Comparison of ENCODE assay signal across 9 mouse cellular contexts in genomic region chr13:59766786-59767515, GRCm38 (mm10). TPM values are rescaled to one million over a fixed set of nuclear protein-coding genes. Genes with fewer than 3 reads are reported as not detected.
DNase-seq lines count a peak whose midpoint lies in the region; ATAC-seq and TF ChIP-seq lines count a peak whose summit lies in the region.
"Had no signal": no experiment of that assay in that cellular context is flagged by ENCODE, and none has a peak within 500 bp of the region (broad histone marks: within the 10 kb centered on the region; RNA-seq: fewer than 3 reads in every experiment).

No protein-coding gene starts in this region.

- no peak for ATAC-seq in midbrain, embryonic 14.5 days (ENCODE audit: low FRiP score, low TSS enrichment)
- ATAC-seq in midbrain, embryonic 15.5 days (replicated peaks) = no peak
- ATAC-seq in hindbrain, embryonic 15.5 days (ENCODE audit: low FRiP score, low read depth) = no peak
- no peak for ATAC-seq in limb, embryonic 15.5 days (ENCODE audit: insufficient number of reproducible peaks, low FRiP score, low TSS enrichment, low read depth)
- ATAC-seq in stomach, postnatal 0 days (ENCODE audit: low FRiP score, low TSS enrichment) = peak; percentile 25; the same call in 1 of the 2 replicates

- DNase-seq in midbrain, embryonic 14.5 days = no peak
- DNase-seq in stomach, postnatal 0 days (ENCODE audit: low spot score) = peak; percentile 70
- no peak for DNase-seq in gastrocnemius, postnatal 10 days
- no peak for DNase-seq in left cerebral cortex, adult 18-20 months (ENCODE audit: low spot score in 2 of 2)

- peaks cover 17% of the 10 kb centered on the region for H3K36me3 ChIP-seq in midbrain, embryonic 14.5 days (ENCODE audit: control insufficient read depth, insufficient read depth, low read length)
- no peaks in the 10 kb centered on the region for H3K36me3 ChIP-seq in midbrain, embryonic 15.5 days (replicated peaks)
- peaks cover 4% of the 10 kb centered on the region for H3K36me3 ChIP-seq in hindbrain, embryonic 15.5 days
- H3K36me3 ChIP-seq in limb, embryonic 15.5 days = peaks cover 17% of the 10 kb centered on the region
- H3K36me3 ChIP-seq in stomach, postnatal 0 days (ENCODE audit: control insufficient read depth, insufficient read depth, low read length) = peaks cover 3% of the 10 kb centered on the region; the same call in 1 of the 2 replicates

- TF ChIP-seq EP300 in stomach, postnatal 0 days (optimal IDR thresholded peaks at IDR 0.05) = no peak

- no peak overlapping the region for H3K27ac ChIP-seq in midbrain, embryonic 14.5 days (replicated peaks; ENCODE audit: low read depth, low read length)
- H3K27ac ChIP-seq in midbrain, embryonic 15.5 days = no peak overlapping the region
- no peak overlapping the region for H3K27ac ChIP-seq in hindbrain, embryonic 15.5 days (replicated peaks)
- H3K27ac ChIP-seq in limb, embryonic 15.5 days = peak overlapping the region; percentile 30
- H3K27ac ChIP-seq in stomach, postnatal 0 days (replicated peaks) = peak overlapping the region; percentile 71; the same call in 1 of the 2 replicates

- peaks cover 33% of the 10 kb centered on the region for H3K4me1 ChIP-seq in midbrain, embryonic 14.5 days (ENCODE audit: control insufficient read depth, insufficient read depth, low read length)
- H3K4me1 ChIP-seq in midbrain, embryonic 15.5 days = peaks cover 46% of the 10 kb centered on the region
- H3K4me1 ChIP-seq in hindbrain, embryonic 15.5 days (replicated peaks) = peaks cover 47% of the 10 kb centered on the region
- peaks cover 44% of the 10 kb centered on the region for H3K4me1 ChIP-seq in limb, embryonic 15.5 days
- peaks cover 6% of the 10 kb centered on the region for H3K4me1 ChIP-seq in stomach, postnatal 0 days (replicated peaks; ENCODE audit: control insufficient read depth, insufficient read depth)

- H3K9me3 ChIP-seq in midbrain, embryonic 14.5 days (ENCODE audit: control insufficient read depth, low read length) = no peaks in the 10 kb centered on the region
- no peaks in the 10 kb centered on the region for H3K9me3 ChIP-seq in midbrain, embryonic 15.5 days
- no peaks in the 10 kb centered on the region for H3K9me3 ChIP-seq in hindbrain, embryonic 15.5 days
- no peaks in the 10 kb centered on the region for H3K9me3 ChIP-seq in limb, embryonic 15.5 days
- no peaks in the 10 kb centered on the region for H3K9me3 ChIP-seq in stomach, postnatal 0 days (ENCODE audit: control insufficient read depth, low read length)

- no peaks in the 10 kb centered on the region for H3K27me3 ChIP-seq in midbrain, embryonic 14.5 days (ENCODE audit: control insufficient read depth, insufficient read depth, low read length)
- H3K27me3 ChIP-seq in midbrain, embryonic 15.5 days (replicated peaks) = no peaks in the 10 kb centered on the region
- no peaks in the 10 kb centered on the region for H3K27me3 ChIP-seq in hindbrain, embryonic 15.5 days
- H3K27me3 ChIP-seq in limb, embryonic 15.5 days = no peaks in the 10 kb centered on the region
- H3K27me3 ChIP-seq in stomach, postnatal 0 days (ENCODE audit: control insufficient read depth, insufficient read depth, low read length) = no peaks in the 10 kb centered on the region

- 86% methylated on average over 11 of the region's 11 CpGs for WGBS in midbrain, embryonic 14.5 days
- 84% methylated on average over 11 of the region's 11 CpGs for WGBS in midbrain, embryonic 15.5 days
- WGBS in hindbrain, embryonic 15.5 days = 71% methylated on average over 11 of the region's 11 CpGs
- whole genome bisulfite sequencing in limb, embryonic 15.5 days = 58% methylated on average over 11 of the region's 11 CpGs
- 36% methylated on average over 11 of the region's 11 CpGs for WGBS in stomach, postnatal 0 days

- H3K9ac ChIP-seq in midbrain, embryonic 14.5 days (replicated peaks; ENCODE audit: low read length) = no peak overlapping the region
- H3K9ac ChIP-seq in midbrain, embryonic 15.5 days = no peak overlapping the region
- H3K9ac ChIP-seq in hindbrain, embryonic 15.5 days = no peak overlapping the region
- H3K9ac ChIP-seq in limb, embryonic 15.5 days = no peak overlapping the region
- 0 out of 2 replicates have a peak overlapping the region, but pooled peaks have one; percentile 35 for H3K9ac ChIP-seq in stomach, postnatal 0 days (ENCODE audit: low read length)

- TF ChIP-seq CTCF in stomach, postnatal 0 days (IDR thresholded peaks at IDR 0.05; ENCODE audit: low read depth) = no peak

- 0 out of 2 replicates have a peak overlapping the region, but pooled peaks have one; percentile 10 for H3K4me2 ChIP-seq in midbrain, embryonic 14.5 days (ENCODE audit: low read length)
- H3K4me2 ChIP-seq in midbrain, embryonic 15.5 days = no peak overlapping the region
- H3K4me2 ChIP-seq in hindbrain, embryonic 15.5 days = peak overlapping the region; percentile 3
- no peak overlapping the region for H3K4me2 ChIP-seq in limb, embryonic 15.5 days
- H3K4me2 ChIP-seq in stomach, postnatal 0 days (replicated peaks; ENCODE audit: low read depth) = peak overlapping the region; percentile 38

- no peak overlapping the region for H3K4me3 ChIP-seq in midbrain, embryonic 14.5 days (replicated peaks; ENCODE audit: low read depth, low read length)
- H3K4me3 ChIP-seq in midbrain, embryonic 15.5 days = no peak overlapping the region
- no peak overlapping the region for H3K4me3 ChIP-seq in hindbrain, embryonic 15.5 days
- no peak overlapping the region for H3K4me3 ChIP-seq in limb, embryonic 15.5 days
- peak overlapping the region; percentile 2; the same call in 1 of the 2 replicates for H3K4me3 ChIP-seq in stomach, postnatal 0 days (ENCODE audit: low read depth, low read length)

RNA-seq across cellular contexts. Expression of gene Isca1, which starts 2.7 kb away (rescaled TPM):
- 171 and 194 TPM in 2 replicates for polyA plus RNA-seq in midbrain, embryonic 14.5 days (2014; fragmentation: Nextera tagmentation; extraction: Ambion mirVana)
- polyA plus RNA-seq in midbrain, embryonic 15.5 days (2015; fragmentation: Nextera tagmentation; extraction: Ambion mirVana) = 158 and 166 TPM in 2 replicates
- 160 and 163 TPM in 2 replicates for polyA plus RNA-seq in hindbrain, embryonic 15.5 days (2015; fragmentation: Nextera tagmentation; extraction: Ambion mirVana)
- 111 and 132 TPM in 2 replicates for polyA plus RNA-seq in limb, embryonic 15.5 days (2015; fragmentation: Nextera tagmentation; extraction: Ambion mirVana)
- polyA plus RNA-seq in stomach, postnatal 0 days (2015; fragmentation: Nextera tagmentation; extraction: Ambion mirVana) = 73.4 and 77.1 TPM in 2 replicates
- 100 to 1,000 TPM in 1 of 2 experiments, 10 to 100 TPM in 1; 95.1 to 108 TPM for total RNA-seq in gastrocnemius, postnatal 10 days (2021)
- 100 to 1,000 TPM; 155 to 161 TPM for total RNA-seq in left cerebral cortex, adult 18-20 months (2021)

RNA-seq across cellular contexts. Expression of gene Gm49354, which starts 15.1 kb away (rescaled TPM):
- not detected in 2 replicates for polyA plus RNA-seq in midbrain, embryonic 14.5 days (2014; fragmentation: Nextera tagmentation; extraction: Ambion mirVana)
- not detected in 2 replicates for polyA plus RNA-seq in midbrain, embryonic 15.5 days (2015; fragmentation: Nextera tagmentation; extraction: Ambion mirVana)
- polyA plus RNA-seq in hindbrain, embryonic 15.5 days (2015; fragmentation: Nextera tagmentation; extraction: Ambion mirVana) = not detected in 2 replicates
- polyA plus RNA-seq in limb, embryonic 15.5 days (2015; fragmentation: Nextera tagmentation; extraction: Ambion mirVana) = not detected in 2 replicates
- polyA plus RNA-seq in stomach, postnatal 0 days (2015; fragmentation: Nextera tagmentation; extraction: Ambion mirVana) = not detected in 2 replicates
- total RNA-seq in gastrocnemius, postnatal 10 days (2021) = not detected
- total RNA-seq in left cerebral cortex, adult 18-20 months (2021) = not detected
- polyA plus RNA-seq: spleen, adult 2 months had no signal

RNA-seq across cellular contexts. Expression of gene 1700014D04Rik, which starts 20.4 kb away (rescaled TPM):
- 0.07 and 0.30 TPM in 2 replicates for polyA plus RNA-seq in midbrain, embryonic 14.5 days (2014; fragmentation: Nextera tagmentation; extraction: Ambion mirVana)
- 0.14 and 0.27 TPM in 2 replicates for polyA plus RNA-seq in midbrain, embryonic 15.5 days (2015; fragmentation: Nextera tagmentation; extraction: Ambion mirVana)
- 0.05 and 0.21 TPM in 2 replicates for polyA plus RNA-seq in hindbrain, embryonic 15.5 days (2015; fragmentation: Nextera tagmentation; extraction: Ambion mirVana)
- polyA plus RNA-seq in limb, embryonic 15.5 days (2015; fragmentation: Nextera tagmentation; extraction: Ambion mirVana) = not detected in 2 replicates
- 0.02 TPM in 1 of 2 replicates, not detected in the other for polyA plus RNA-seq in stomach, postnatal 0 days (2015; fragmentation: Nextera tagmentation; extraction: Ambion mirVana)
- not detected for total RNA-seq in gastrocnemius, postnatal 10 days (2021)
- total RNA-seq in left cerebral cortex, adult 18-20 months (2021) = 1 to 10 TPM; 1.6 to 2.7 TPM

RNA-seq across cellular contexts. Expression of gene Spata31d1d, which starts 35.4 kb away (rescaled TPM):
- not detected in 2 replicates for polyA plus RNA-seq in midbrain, embryonic 14.5 days (2014; fragmentation: Nextera tagmentation; extraction: Ambion mirVana)
- polyA plus RNA-seq in midbrain, embryonic 15.5 days (2015; fragmentation: Nextera tagmentation; extraction: Ambion mirVana) = not detected in 2 replicates
- not detected in 2 replicates for polyA plus RNA-seq in hindbrain, embryonic 15.5 days (2015; fragmentation: Nextera tagmentation; extraction: Ambion mirVana)
- polyA plus RNA-seq in limb, embryonic 15.5 days (2015; fragmentation: Nextera tagmentation; extraction: Ambion mirVana) = not detected in 2 replicates
- polyA plus RNA-seq in stomach, postnatal 0 days (2015; fragmentation: Nextera tagmentation; extraction: Ambion mirVana) = not detected in 2 replicates
- not detected for total RNA-seq in gastrocnemius, postnatal 10 days (2021)
- not detected for total RNA-seq in left cerebral cortex, adult 18-20 months (2021)
- total RNA-seq: hematopoietic stem cell, adult 5-6 weeks had no signal
- polyA plus RNA-seq: spleen, adult 2 months had no signal

RNA-seq across cellular contexts. Expression of gene Spata31d1b, which starts 54.9 kb away (rescaled TPM):
- polyA plus RNA-seq in midbrain, embryonic 14.5 days (2014; fragmentation: Nextera tagmentation; extraction: Ambion mirVana) = not detected in 2 replicates
- not detected in 2 replicates for polyA plus RNA-seq in midbrain, embryonic 15.5 days (2015; fragmentation: Nextera tagmentation; extraction: Ambion mirVana)
- not detected in 2 replicates for polyA plus RNA-seq in hindbrain, embryonic 15.5 days (2015; fragmentation: Nextera tagmentation; extraction: Ambion mirVana)
- polyA plus RNA-seq in limb, embryonic 15.5 days (2015; fragmentation: Nextera tagmentation; extraction: Ambion mirVana) = 0.04 TPM in 1 of 2 replicates, not detected in the other
- 0.02 TPM in 1 of 2 replicates, not detected in the other for polyA plus RNA-seq in stomach, postnatal 0 days (2015; fragmentation: Nextera tagmentation; extraction: Ambion mirVana)
- total RNA-seq in gastrocnemius, postnatal 10 days (2021) = not detected
- under 1 TPM in 1 of 2 experiments, not detected in 1; 0.09 TPM for total RNA-seq in left cerebral cortex, adult 18-20 months (2021)
- total RNA-seq: hematopoietic stem cell, adult 5-6 weeks had no signal
- polyA plus RNA-seq: spleen, adult 2 months had no signal

Comparison
In these comparisons a context has a peak if more than half of its experiments do, and no peak if none do; other contexts are left out.
1. H3K4me2 ChIP-seq: peak in midbrain, embryonic 14.5 days (single experiment), hindbrain, embryonic 15.5 days (single experiment) and stomach, postnatal 0 days (single experiment); none in midbrain, embryonic 15.5 days (single experiment) and limb, embryonic 15.5 days (single experiment).
2. H3K27ac ChIP-seq: peak in limb, embryonic 15.5 days (single experiment) and stomach, postnatal 0 days (single experiment); none in midbrain, embryonic 14.5 days (single experiment), midbrain, embryonic 15.5 days (single experiment) and hindbrain, embryonic 15.5 days (single experiment).